Mouse (Mus musculus) retina, postnatal 7 days (tissue): ENCODE data around the gene Krt87.

ENCODE experiments used
- DNase-seq: peaks from one replicate; pipeline ENCODE4 v3.0.0-alpha.2; 2012; ENCODE audit warnings: low read depth, low spot score

Krt87 gene

DNA sequence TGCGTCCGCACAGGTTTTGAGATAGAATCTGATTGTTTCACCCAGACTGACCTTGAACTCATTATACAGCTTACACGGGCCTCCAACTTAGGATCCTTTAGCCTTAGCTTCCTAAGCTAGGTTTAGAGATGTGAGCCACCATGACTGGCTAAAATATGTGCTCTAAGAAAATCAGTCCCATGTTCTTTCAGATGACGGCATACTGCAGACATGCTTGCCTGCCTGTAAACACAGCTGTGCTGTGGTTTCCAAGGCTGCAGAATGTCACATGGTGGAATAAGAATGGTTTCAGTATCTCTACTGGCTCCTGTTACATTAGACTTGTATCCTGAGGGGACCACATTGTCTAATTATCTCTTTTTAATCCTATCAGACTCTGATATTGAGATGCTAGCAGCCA, 19.7 kb downstream of the Krt87 start:
- DNase-seq: no peak

GRCm38 (mm10) chr15:101414807-101415565, 23.6 kb downstream of the Krt87 start:
- no peak for DNase-seq

DNA sequence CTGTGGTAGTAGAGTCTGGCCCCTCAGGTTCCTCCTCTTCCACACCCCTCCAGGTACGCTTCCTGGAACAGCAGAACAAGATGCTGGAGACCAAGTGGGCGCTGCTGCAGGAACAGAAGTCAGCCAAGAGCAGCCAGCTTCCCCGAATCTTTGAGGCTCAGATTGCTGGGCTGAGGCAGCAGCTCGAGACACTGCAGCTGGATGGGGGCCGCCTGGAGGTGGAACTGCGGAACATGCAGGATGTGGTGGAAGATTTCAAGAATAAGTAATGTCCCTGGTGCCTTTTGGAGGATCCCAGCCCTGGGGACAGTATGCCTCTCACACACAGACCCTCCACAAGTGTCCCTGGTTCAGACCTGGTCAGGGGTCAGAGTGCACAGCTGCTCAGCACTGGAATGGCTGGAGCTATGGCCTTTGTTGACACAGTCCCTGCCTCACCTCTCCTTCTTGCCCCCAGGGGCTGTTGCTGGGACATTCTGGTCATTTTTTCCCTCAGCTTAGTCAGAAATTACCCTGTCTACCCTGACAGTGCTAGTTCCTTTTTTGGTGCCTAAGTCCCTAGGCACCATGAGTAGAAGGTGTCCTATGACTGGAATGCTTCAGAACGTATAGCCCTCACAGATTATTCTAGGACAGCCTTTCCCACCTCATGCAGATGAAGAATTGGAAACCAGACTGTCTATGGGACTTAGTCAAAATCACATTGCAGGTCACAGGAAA, 24.5 kb downstream of the Krt87 start:
- no peak for DNase-seq

DNA sequence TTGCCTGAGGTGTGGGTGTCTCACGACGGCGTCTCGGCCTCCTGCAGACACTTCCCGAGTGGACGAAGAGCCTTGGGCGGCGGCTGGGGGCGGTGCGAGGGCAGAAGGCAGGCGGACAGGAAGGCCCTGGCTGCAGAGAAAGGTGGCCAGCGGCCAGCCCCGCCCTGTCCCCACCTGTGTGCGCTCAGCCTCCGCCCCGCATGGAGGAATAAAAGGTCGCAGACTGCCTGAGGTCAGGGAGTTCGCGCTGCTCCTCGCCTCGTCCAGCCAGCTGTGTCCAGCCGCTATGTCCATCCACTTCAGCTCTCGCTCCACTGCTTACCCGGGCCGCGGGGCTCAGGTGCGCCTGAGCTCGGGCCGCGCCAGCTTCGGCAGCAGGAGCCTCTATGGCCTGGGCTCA, 26.4 kb downstream of the Krt87 start:
- no peak for DNase-seq

DNA sequence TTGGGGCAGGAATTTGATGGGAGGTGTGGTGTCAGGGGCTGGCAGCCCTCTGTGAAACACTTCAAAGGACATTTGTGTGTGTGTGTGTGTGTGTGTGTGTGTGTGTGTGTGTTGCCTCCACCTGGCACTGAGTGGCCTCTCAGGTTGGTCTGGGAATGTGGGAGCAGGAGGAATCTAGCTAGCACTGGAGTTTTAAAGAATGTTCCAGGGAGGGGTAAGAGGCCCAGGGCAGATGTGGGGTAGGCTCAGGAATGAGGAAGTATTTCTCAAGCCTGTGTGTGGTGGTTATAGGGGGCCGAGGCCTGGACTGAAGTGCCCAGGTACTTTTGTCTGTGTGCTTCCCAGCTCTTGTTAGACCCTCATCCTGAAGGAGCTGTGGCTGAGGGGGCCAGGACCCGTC, 27.8 kb downstream of the Krt87 start, which contains the start of gene Krt7:
TSS of gene Krt7 (plus strand) at position 269 of the 400 bp plus-strand sequence.
- DNase-seq: no peak

DNA sequence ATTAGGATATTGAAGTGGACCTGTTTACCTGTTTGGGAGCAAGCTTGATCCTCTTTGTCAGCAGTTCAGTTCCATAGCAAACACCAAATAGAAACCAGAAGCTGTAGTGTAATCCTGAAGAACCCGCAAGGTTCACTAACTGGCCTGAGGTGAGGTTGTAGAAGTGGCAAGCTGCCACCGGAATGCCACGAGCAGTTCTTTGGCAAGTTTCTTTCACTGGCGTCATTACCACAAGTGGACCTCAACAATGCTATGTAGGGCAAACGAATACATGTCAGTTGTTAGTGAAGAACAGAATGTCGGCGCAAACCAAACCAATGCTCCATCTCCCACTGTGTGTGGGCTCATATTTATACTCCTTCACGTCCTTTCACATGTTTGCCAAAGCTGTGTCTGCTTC, 40.3 kb downstream of the Krt87 start:
- DNase-seq: no peak

- DNase-seq: no peak
These were observed 40.9 kb downstream of the Krt87 start for GRCm38 (mm10) chr15:101397683-101398082.

GRCm38 (mm10) chr15:101396921-101397320, 41.7 kb downstream of the Krt87 start:
- no peak for DNase-seq

- no peak for DNase-seq
These were observed 42.1 kb downstream of the Krt87 start for GRCm38 (mm10) chr15:101396466-101396865.

GRCm38 (mm10) chr15:101394908-101395307, 43.7 kb downstream of the Krt87 start:
- no peak for DNase-seq

GRCm38 (mm10) chr15:101392251-101392650, 46.4 kb downstream of the Krt87 start:
- no peak for DNase-seq

DNA sequence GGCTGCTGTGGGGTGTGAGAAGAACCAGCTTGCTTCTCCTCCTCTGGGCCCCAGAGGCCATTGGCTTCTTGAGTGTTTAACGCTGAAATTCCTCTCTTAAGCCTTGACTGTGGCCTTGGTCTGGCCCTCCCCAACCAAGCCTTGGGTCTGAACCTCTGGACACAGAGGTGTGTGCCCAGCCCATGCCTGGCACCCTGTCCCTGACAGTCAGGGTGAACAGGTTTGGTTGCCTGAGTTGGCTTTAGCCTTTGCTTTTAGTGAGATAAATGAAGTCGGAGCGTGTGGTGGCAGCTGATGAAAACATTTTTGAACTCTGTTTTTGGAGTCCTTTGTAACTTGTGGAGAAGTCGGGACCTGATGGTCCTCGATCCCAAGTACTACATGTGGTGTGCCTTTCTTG, 48.4 kb downstream of the Krt87 start:
- DNase-seq: no peak

DNA sequence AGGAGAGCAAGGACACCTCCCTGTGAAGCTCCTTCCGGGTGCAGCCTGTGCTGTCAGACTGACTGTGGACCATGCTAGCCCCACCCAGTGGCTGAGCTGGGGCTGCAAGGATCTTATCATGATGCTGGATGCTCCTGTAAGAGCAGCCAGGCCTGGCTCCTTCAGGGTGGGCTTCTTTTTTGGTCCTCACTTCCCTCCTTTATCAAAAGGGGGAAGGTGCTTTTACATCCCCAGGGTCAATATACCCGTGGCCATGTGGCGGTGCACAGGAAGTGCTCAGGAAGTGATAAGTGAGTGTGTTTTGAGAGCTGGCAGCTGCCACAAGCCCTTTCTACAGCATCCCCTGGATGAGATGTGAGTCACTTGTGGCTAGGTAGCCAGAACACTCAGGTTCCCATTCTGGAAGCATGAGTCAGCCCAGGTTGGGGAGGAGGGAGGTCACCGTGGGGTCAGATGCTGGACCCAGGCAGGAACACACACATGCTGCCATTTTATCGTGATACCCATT, 50.5 kb downstream of the Krt87 start:
- no peak for DNase-seq

- DNase-seq: no peak
These were observed 51.4 kb downstream of the Krt87 start for GRCm38 (mm10) chr15:101387176-101387575.

DNA sequence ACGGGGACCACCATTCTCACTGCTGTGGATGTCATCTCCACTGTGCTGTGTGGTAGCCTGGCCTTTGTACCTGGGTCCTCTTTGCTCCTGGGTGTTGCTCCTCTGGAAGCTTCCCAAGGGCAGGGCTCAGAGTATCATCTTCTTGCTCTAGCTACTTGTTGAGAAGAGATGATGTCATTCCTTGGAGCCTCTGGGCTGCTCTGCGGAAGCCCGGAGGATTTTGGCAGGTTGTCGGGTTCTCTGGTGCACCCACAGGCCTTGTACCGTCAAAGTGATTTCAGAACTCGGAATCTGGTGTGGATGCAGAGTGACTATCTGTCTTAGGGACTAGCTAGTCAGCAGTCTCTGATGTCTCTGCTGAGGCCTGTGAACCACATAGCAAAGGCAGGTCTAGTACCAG, 53.5 kb downstream of the Krt87 start:
- DNase-seq: no peak

GRCm38 (mm10) chr15:101384610-101385009, 54.0 kb downstream of the Krt87 start:
- no peak for DNase-seq

GRCm38 (mm10) chr15:101382811-101383210, 55.8 kb downstream of the Krt87 start:
- no peak for DNase-seq

DNA sequence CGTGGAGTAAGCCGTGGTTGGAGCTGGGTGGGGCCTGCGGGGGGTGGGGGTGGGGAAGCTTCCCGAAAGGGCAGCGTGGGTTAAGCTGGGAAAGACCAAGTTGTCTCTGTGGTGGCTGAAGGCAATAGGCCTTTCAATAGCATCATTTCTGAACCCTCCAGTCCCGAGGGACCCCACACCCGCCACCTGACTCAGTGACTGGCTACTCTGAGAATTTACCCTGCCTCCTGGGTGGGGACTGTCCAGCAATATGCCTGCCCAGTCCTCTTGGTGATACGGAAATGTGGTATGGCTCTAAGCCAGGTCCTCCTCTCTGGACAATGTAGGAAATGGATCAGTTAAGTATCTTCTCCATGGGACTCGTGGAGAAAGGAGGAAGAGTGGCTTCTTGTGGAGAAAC, 56.8 kb downstream of the Krt87 start:
- DNase-seq: no peak
